Mouse (Mus musculus) kidney, embryonic 14.5 days (tissue): ENCODE data around the gene Rasa3. TPM values are rescaled to one million over a fixed set of nuclear protein-coding genes. Genes with fewer than 3 reads are reported as not detected.
A peak's percentile ranks its signal among the peaks of the same experiment; 100 is the strongest.

ENCODE experiments used
- ATAC-seq: fragments of 200-750 bp; cut with Nextera tagmentation; 2 replicates; pipeline ENCODE4 v1.8.0; 2017; ENCODE audit warnings: moderate number of reproducible peaks, mild to moderate bottlenecking, moderate TSS enrichment, moderate library complexity; ENCODE audit not compliant: low FRiP score, low TSS enrichment
- H3K27ac ChIP-seq: fragments of 300-500 bp; sonication (generic); 2 replicates; pipeline ENCODE4 v1.5.1; 2014; ENCODE audit warnings: low read depth, mild to moderate bottlenecking, low read length, moderate library complexity, mixed read lengths
- H3K27me3 ChIP-seq: fragments of 300-500 bp; sonication (generic); 2 replicates; pipeline ENCODE4 v1.6.1; 2014; ENCODE audit warnings: mild to moderate bottlenecking, low read length; ENCODE audit not compliant: control insufficient read depth, insufficient read depth
- H3K36me3 ChIP-seq: fragments of 300-500 bp; sonication (generic); 2 replicates; pipeline ENCODE4 v1.6.1; 2014; ENCODE audit warnings: low read length, mixed read lengths; ENCODE audit not compliant: control insufficient read depth, insufficient read depth
- H3K4me1 ChIP-seq: fragments of 300-500 bp; sonication (generic); 2 replicates; pipeline ENCODE4 v1.6.1; 2014; ENCODE audit warnings: low read length, mixed read lengths; ENCODE audit not compliant: control insufficient read depth, insufficient read depth
- H3K4me2 ChIP-seq: fragments of 300-500 bp; sonication (generic); replicated peaks from 2 replicates; pipeline ENCODE4 v1.6.1; 2014; ENCODE audit warnings: low read depth, mild to moderate bottlenecking, low read length
- H3K4me3 ChIP-seq: fragments of 300-500 bp; sonication (generic); 2 replicates; pipeline ENCODE4 v1.5.1; 2014; ENCODE audit warnings: mild to moderate bottlenecking, low read length
- H3K9ac ChIP-seq: fragments of 300-500 bp; sonication (generic); 2 replicates; pipeline ENCODE4 v1.6.1; 2014; ENCODE audit warnings: low read depth, mild to moderate bottlenecking, low read length, moderate library complexity
- H3K9me3 ChIP-seq: fragments of 300-500 bp; sonication (generic); 2 replicates; pipeline ENCODE4 v1.6.1; 2016; ENCODE audit warnings: low read length; ENCODE audit not compliant: control insufficient read depth
- WGBS: fragments of 180-500 bp; shearing (Covaris S2); extraction: QIAGEN DNeasy Blood & Tissue Kit; methylation state at CpG from one replicate; pipeline ENCODE4 v1.1.7; 2014; 5-methylcytosine and 5-hydroxymethylcytosine counted together
- polyA plus RNA-seq: library from polyadenylated mRNA; unstranded; fragments of >200 nt; fragmentation: Nextera tagmentation; extraction: Ambion mirVana; gene quantifications from 2 replicates; pipeline ENCODE4 v1.2.1, GENCODE M21; 2014

The Rasa3 gene
- polyA plus RNA-seq, 1 experiment from 2014 or later, result 20.2 TPM

DNA sequence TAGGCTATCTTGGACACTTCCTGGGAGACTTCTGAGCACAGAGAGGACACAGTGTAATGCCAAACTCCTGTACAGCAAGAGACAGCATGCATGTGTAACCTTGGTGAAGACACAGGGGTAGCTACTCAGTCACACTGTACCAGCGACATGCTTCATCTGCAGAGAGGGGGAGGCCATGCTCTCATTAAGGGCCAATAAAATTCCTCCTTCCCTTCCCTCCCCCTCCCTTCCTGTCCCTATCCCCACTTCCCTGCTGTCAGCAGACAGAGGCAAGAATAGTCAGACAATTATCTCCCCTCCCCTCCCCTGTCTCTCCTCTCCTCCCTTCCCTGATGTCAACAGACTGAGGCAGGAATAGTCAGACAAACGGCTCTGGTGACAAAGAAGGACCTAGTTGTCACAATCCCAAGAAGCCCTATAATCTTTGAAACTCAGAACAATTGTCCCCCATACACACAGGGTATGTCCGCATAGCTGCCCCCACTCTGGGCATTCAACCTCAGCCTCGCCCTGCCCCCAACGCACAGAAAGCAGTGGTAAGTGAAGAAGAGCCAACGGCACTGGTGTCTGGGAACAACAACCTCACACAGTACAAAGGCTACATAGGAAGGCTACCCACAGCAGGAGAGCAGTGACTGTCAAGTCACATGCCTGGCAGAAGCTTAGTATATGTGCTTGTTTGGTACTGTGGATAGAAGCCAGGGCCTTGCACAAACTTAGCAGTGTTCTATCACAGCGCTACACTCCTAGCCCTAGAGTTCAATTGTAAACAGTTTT lies 28.8 kb downstream of the Rasa3 start:
- WGBS, result 23% methylated on average over 7 of the region's 7 CpGs
- H3K9me3 ChIP-seq, result no peaks in the 10 kb centered on the region
- no peak overlapping the region; the same call in 1 of the 2 replicates for H3K9ac ChIP-seq
- peak; percentile 65; the same call in 1 of the 2 replicates for ATAC-seq
- H3K27ac ChIP-seq, result no peak overlapping the region
- H3K36me3 ChIP-seq, result no peaks in the 10 kb centered on the region
- H3K27me3 ChIP-seq, result no peaks in the 10 kb centered on the region
- peaks cover 25% of the 10 kb centered on the region; the same call in 1 of the 2 replicates for H3K4me1 ChIP-seq
- no peak overlapping the region for H3K4me3 ChIP-seq
- no peak overlapping the region for H3K4me2 ChIP-seq

DNA sequence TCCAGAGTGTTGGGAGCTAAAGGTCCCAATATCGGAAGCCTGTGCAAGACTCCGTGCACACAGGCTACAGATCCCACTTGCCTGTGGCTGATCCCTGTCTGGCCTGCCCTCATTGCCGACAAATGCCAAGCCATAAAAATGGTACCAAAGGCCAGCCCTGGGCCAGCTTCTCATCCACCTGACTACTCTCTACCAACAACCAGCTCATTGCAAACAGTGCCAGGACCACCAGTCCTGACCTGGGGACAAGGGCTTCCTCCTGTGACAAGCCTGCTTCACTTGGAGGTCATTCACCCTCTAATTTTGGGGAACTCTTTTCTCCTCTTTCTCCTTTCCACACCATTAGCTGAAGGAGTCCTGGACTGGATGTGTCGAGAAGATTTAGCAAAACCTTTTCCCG lies 29.8 kb downstream of the Rasa3 start:
- Histone ChIP-seq H3K4me2 (no peak overlapping the region), H3K4me3 (no peak overlapping the region), H3K27me3 (no peaks in the 10 kb centered on the region), H3K9ac (no peak overlapping the region), H3K27ac (no peak overlapping the region), H3K36me3 (no peaks in the 10 kb centered on the region), H3K4me1 (peaks cover 30% of the 10 kb centered on the region; the same call in 1 of the 2 replicates), H3K9me3 (no peaks in the 10 kb centered on the region)
- WGBS, result 77% methylated on average over 5 of the region's 5 CpGs
- ATAC-seq, result no peak

DNA sequence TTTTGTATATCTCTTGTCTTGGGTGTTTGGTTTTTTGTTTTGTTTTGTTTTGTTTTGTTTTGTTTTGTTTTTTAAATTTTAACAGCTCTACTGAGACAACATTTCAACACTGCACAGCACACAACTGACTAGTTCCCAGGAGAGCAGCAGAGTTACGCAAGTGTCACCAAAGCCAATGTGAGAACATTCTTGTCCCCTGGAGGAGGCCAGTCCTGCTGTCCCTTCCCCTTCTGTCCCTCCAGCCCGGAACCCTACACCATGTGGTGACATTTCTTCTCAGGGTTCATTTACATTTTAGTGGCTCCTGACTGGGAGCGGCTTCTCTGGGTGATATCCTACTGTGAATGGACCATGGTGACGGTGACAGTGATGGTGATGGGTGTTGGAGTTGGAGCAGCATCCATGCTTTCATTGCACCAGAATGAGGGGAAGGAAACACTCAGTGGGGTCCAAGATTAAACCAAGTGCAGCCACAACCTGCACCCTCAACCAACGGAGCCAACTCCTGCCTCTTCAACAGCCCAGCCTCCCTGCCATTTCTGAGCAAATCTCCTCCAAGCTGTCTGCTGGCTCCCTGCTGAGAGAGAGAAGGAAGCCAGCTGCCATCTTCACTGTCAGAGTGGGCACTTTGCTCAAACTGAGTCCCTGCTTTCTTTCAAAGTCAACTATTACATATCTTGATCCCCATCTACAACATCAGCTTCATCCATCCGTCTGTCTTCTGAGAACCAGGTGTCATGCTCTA lies 32.3 kb downstream of the Rasa3 start:
- Histone ChIP-seq H3K27ac (no peak overlapping the region), H3K9ac (no peak overlapping the region), H3K4me1 (peaks cover 31% of the 10 kb centered on the region; the same call in 1 of the 2 replicates), H3K27me3 (no peaks in the 10 kb centered on the region), H3K36me3 (no peaks in the 10 kb centered on the region), H3K4me3 (no peak overlapping the region), H3K9me3 (no peaks in the 10 kb centered on the region), H3K4me2 (no peak overlapping the region)
- no peak for ATAC-seq
- 50% methylated on average over 6 of the region's 6 CpGs for WGBS

DNA sequence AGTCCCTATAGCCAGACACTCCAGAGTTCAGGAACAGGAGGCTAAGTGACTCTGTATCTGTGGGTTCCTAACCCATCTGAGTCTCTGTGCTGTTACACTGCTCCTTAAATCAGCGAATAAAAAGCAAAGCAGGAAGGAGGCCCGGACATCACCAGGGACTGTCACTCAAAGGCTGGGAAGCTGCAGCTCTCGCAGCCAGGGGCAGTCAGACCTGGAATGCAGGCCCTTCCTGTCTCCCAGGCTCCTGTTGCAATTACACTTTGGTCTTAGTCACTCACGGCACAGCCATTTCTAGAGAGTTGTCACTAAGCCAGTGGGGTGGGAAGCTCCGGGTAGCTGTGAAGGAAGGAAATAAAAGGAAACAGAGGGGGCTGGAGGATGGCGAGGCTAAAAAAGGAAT lies 33.2 kb downstream of the Rasa3 start:
- 10% methylated on average over 6 of the region's 6 CpGs for WGBS
- Histone ChIP-seq H3K36me3 (no peaks in the 10 kb centered on the region), H3K4me3 (no peak overlapping the region), H3K27ac (no peak overlapping the region; the same call in 1 of the 2 replicates), H3K27me3 (no peaks in the 10 kb centered on the region), H3K9me3 (no peaks in the 10 kb centered on the region), H3K9ac (no peak overlapping the region), H3K4me1 (peaks cover 28% of the 10 kb centered on the region; the same call in 1 of the 2 replicates), H3K4me2 (no peak overlapping the region)
- ATAC-seq, result no peak

DNA sequence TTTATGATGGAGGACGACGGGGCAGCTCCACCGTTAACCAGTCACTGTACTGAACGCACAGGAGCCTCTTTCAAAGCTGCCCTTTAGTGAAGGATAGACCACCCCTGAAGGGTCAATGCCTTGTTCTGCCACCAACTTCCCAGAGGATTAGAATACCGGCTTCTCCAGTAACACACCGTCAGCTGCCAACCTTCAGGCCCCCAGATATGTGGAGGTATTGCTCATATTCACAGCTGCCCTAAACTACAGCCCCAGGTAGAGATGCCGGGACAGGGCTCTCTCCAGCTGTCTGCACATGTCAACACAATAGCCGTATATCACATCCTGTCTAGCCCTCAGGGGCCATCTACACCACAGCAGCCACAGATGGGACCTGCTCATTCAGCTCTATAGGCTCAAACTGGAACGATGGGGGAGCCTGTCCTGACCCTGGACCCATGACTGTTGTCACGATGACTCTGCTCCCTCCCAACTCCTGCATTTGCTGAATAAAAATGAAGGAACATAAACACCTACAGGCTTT lies 34.7 kb downstream of the Rasa3 start:
- H3K27me3 ChIP-seq, result no peaks in the 10 kb centered on the region
- peaks cover 18% of the 10 kb centered on the region; the same call in 1 of the 2 replicates for H3K4me1 ChIP-seq
- no peak overlapping the region for H3K9ac ChIP-seq
- H3K4me3 ChIP-seq, result no peak overlapping the region
- H3K36me3 ChIP-seq, result no peaks in the 10 kb centered on the region
- no peak overlapping the region for H3K4me2 ChIP-seq
- H3K9me3 ChIP-seq, result no peaks in the 10 kb centered on the region
- ATAC-seq, result no peak
- no peak overlapping the region for H3K27ac ChIP-seq
- WGBS, result 54% methylated on average over 10 of the region's 10 CpGs

DNA sequence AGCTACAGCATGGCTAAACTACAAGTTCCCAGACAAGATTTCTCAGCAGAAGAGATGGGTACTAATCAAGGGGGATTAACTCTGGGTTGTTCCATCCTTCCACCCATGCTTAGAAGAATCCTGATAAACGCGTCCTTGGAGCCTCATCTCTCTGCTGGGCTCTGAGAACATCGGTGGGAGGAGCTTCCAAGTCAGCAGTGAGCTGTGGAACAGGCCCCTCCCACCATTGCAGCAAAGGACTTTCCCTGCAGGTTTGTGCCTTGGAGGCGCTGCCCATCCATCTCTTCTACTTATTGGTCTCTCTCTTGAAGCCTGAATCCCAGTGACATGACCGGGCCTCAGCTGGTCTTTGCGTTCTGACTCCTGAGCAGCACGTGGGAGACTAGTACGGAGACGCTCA lies 36.2 kb downstream of the Rasa3 start:
- 66% methylated on average over 9 of the region's 9 CpGs for WGBS
- Histone ChIP-seq H3K4me2 (no peak overlapping the region), H3K9me3 (no peaks in the 10 kb centered on the region), H3K4me3 (no peak overlapping the region), H3K27me3 (no peaks in the 10 kb centered on the region), H3K9ac (no peak overlapping the region), H3K36me3 (no peaks in the 10 kb centered on the region), H3K27ac (peak overlapping the region; percentile 13; the same call in 1 of the 2 replicates), H3K4me1 (peaks cover 18% of the 10 kb centered on the region; the same call in 1 of the 2 replicates)
- ATAC-seq, result no peak

DNA sequence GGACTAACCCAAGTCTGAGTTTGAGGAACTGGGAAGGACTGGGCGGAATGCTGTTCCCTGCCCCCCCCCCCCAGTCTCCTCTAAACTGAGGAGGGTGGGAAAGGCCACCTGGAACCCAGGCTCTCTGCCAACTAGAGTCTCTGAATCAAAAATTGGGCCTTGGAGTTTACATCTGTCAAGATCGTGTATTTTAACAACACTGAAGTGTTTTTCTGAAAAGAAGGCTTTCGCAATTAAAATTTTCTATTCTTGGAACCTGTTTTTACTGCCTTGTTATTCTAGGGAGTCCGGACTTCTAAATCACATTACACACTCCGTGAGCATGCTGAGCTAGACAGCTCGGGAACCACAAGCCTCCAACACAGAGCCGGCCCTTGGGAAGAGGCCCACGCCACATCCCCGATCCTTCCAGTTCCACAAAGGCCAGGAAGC lies 36.9 kb downstream of the Rasa3 start:
- Histone ChIP-seq H3K4me1 (peaks cover 18% of the 10 kb centered on the region; the same call in 1 of the 2 replicates), H3K36me3 (no peaks in the 10 kb centered on the region), H3K9ac (no peak overlapping the region), H3K27me3 (no peaks in the 10 kb centered on the region), H3K4me2 (no peak overlapping the region), H3K27ac (peak overlapping the region; percentile 13; the same call in 1 of the 2 replicates), H3K9me3 (no peaks in the 10 kb centered on the region), H3K4me3 (no peak overlapping the region)
- 44% methylated on average over 9 of the region's 9 CpGs for WGBS
- peak; percentile 71; the same call in 1 of the 2 replicates for ATAC-seq

DNA sequence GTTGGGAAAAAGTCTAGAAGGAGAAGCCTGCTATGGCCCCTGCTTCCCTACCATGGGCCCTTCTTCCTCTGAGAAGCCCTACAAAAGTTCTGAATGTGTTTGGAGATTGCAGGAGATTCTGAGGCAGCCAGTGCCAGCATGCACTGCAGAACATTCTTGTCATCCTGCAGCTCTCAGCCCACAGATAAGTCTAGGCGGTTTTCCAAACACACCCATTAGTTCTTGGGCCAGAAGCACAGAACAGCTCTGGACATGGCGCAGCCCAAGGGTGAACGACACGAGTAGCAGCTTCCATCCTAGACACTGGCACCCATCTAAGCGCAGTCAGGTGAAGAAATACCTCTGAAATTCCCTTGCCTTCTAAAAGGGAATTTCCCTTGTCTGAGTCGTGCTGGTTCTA lies 44.3 kb downstream of the Rasa3 start:
- no peak overlapping the region for H3K9ac ChIP-seq
- H3K27me3 ChIP-seq, result no peaks in the 10 kb centered on the region
- no peak overlapping the region for H3K4me2 ChIP-seq
- H3K4me1 ChIP-seq, result no peaks in the 10 kb centered on the region
- H3K4me3 ChIP-seq, result no peak overlapping the region
- no peaks in the 10 kb centered on the region; the same call in 1 of the 2 replicates for H3K9me3 ChIP-seq
- H3K36me3 ChIP-seq, result no peaks in the 10 kb centered on the region
- WGBS, result 96% methylated on average over 6 of the region's 6 CpGs
- no peak overlapping the region for H3K27ac ChIP-seq
- no peak for ATAC-seq
